Mouse (Mus musculus) kidney, postnatal 0 days (tissue): ENCODE data around the gene Dazap1. TPM values are rescaled to one million over a fixed set of nuclear protein-coding genes. Genes with fewer than 3 reads are reported as not detected.

Experiments
- ATAC-seq: fragments of 200-750 bp; cut with Nextera tagmentation; replicated peaks from 2 replicates; pipeline ENCODE4 v1.8.0; 2017; ENCODE audit warnings: low read depth, moderate number of reproducible peaks, moderate TSS enrichment, moderate library complexity; ENCODE audit not compliant: low FRiP score
- DNase-seq: peaks from one replicate; pipeline ENCODE4 v3.0.0-alpha.2; 2016; ENCODE audit warnings: low spot score
- H3K27ac ChIP-seq: fragments of 300-500 bp; sonication (generic); 2 replicates; pipeline ENCODE4 v1.5.1; 2014; ENCODE audit warnings: mild to moderate bottlenecking
- H3K27me3 ChIP-seq: fragments of 300-500 bp; sonication (generic); 2 replicates; pipeline ENCODE4 v1.6.1; 2014; ENCODE audit warnings: low read length, mixed read lengths; ENCODE audit not compliant: insufficient read depth
- H3K36me3 ChIP-seq: fragments of 300-500 bp; sonication (generic); 2 replicates; pipeline ENCODE4 v1.6.1; 2014; ENCODE audit warnings: low read length, mixed read lengths; ENCODE audit not compliant: insufficient read depth
- H3K4me1 ChIP-seq: fragments of 300-500 bp; sonication (generic); replicated peaks from 2 replicates; pipeline ENCODE4 v1.6.1; 2014; ENCODE audit warnings: antibody characterized with exemption, low read length, mixed read lengths; ENCODE audit not compliant: insufficient read depth
- H3K4me2 ChIP-seq: fragments of 300-500 bp; sonication (generic); 2 replicates; pipeline ENCODE4 v1.6.1; 2014; ENCODE audit warnings: mild to moderate bottlenecking, low read length, moderate library complexity, mixed read lengths
- H3K4me3 ChIP-seq: fragments of 300-500 bp; sonication (generic); replicated peaks from 2 replicates; pipeline ENCODE4 v1.5.1; 2014; ENCODE audit warnings: low read depth, low read length
- H3K9ac ChIP-seq: fragments of 300-500 bp; sonication (generic); 2 replicates; pipeline ENCODE4 v1.6.1; 2014; ENCODE audit warnings: low read depth, low read length
- H3K9me3 ChIP-seq: fragments of 300-500 bp; sonication (generic); replicated peaks from 2 replicates; pipeline ENCODE4 v1.6.1; 2016; ENCODE audit warnings: low read length, inconsistent platforms, mixed read lengths
- CTCF ChIP-seq: IDR thresholded peaks from 2 replicates; pipeline ENCODE4 v1.5.1; 2016; ENCODE audit warnings: antibody characterized with exemption, low read depth, mild to moderate bottlenecking, moderate library complexity
- WGBS: fragments of 180-500 bp; shearing (Covaris S2); extraction: QIAGEN DNeasy Blood & Tissue Kit; methylation state at CpG from one replicate; pipeline ENCODE4 v1.1.7; 2014; 5-methylcytosine and 5-hydroxymethylcytosine counted together
- polyA plus RNA-seq: library from polyadenylated mRNA; unstranded; fragments of >200 nt; fragmentation: Nextera tagmentation; extraction: Ambion mirVana; gene quantifications from 2 replicates; pipeline ENCODE4 v1.2.1, GENCODE M21; 2015

The Dazap1 gene
- polyA plus RNA-seq, 1 experiment from 2014 or later: 43.7 TPM

- Histone ChIP-seq H3K27me3 (peaks cover 43% of the 10 kb centered on the region), H3K9ac (no peak overlapping the region), H3K4me3 (no peak overlapping the region), H3K36me3 (no peaks in the 10 kb centered on the region), H3K27ac (no peak overlapping the region), H3K4me2 (no peak overlapping the region), H3K9me3 (no peaks in the 10 kb centered on the region), H3K4me1 (peaks cover 3% of the 10 kb centered on the region; the same call in 1 of the 2 replicates)
- WGBS: 26% methylated on average over 11 of the region's 11 CpGs
- no peak for TF ChIP-seq CTCF
- ATAC-seq (no peak), DNase-seq (no peak)
These were observed 39.4 kb downstream of the Dazap1 start for GRCm38 (mm10) chr10:80300672-80301181.

GRCm38 (mm10) chr10:80301256-80302081 lies 40.2 kb downstream of the Dazap1 start:
- no peak overlapping the region for H3K9ac ChIP-seq
- no peak overlapping the region for H3K27ac ChIP-seq
- DNase-seq (no peak), ATAC-seq (no peak)
- no peak overlapping the region for H3K4me2 ChIP-seq
- peaks cover 3% of the 10 kb centered on the region; the same call in 1 of the 2 replicates for H3K4me1 ChIP-seq
- no peaks in the 10 kb centered on the region for H3K36me3 ChIP-seq
- peaks cover 43% of the 10 kb centered on the region for H3K27me3 ChIP-seq
- TF ChIP-seq CTCF: no peak
- no peaks in the 10 kb centered on the region for H3K9me3 ChIP-seq
- no peak overlapping the region for H3K4me3 ChIP-seq
- WGBS: 80% methylated on average over 8 of the region's 10 CpGs

- Histone ChIP-seq H3K9me3 (no peaks in the 10 kb centered on the region), H3K4me2 (no peak overlapping the region), H3K4me1 (peaks cover 3% of the 10 kb centered on the region; the same call in 1 of the 2 replicates), H3K27ac (no peak overlapping the region), H3K27me3 (peaks cover 43% of the 10 kb centered on the region), H3K9ac (no peak overlapping the region), H3K36me3 (no peaks in the 10 kb centered on the region), H3K4me3 (no peak overlapping the region)
- TF ChIP-seq CTCF: no peak
- WGBS: 55% methylated on average over 5 of the region's 5 CpGs
- ATAC-seq (no peak), DNase-seq (no peak)
These were observed 40.7 kb downstream of the Dazap1 start for GRCm38 (mm10) chr10:80302082-80302355.

- ATAC-seq: peak; percentile 8; the same call in 1 of the 2 replicates
- TF ChIP-seq CTCF: 0 out of 2 replicates have a peak, but pooled peaks have one; percentile 11
- no peaks in the 10 kb centered on the region for H3K9me3 ChIP-seq
- DNase-seq: peak; percentile 74
- H3K9ac ChIP-seq: no peak overlapping the region
- H3K4me1 ChIP-seq: peaks cover 3% of the 10 kb centered on the region; the same call in 1 of the 2 replicates
- H3K4me2 ChIP-seq: no peak overlapping the region
- H3K4me3 ChIP-seq: no peak overlapping the region
- peaks cover 39% of the 10 kb centered on the region for H3K27me3 ChIP-seq
- 8% methylated on average over 9 of the region's 9 CpGs for WGBS
- H3K27ac ChIP-seq: peak overlapping the region; percentile 60; the same call in 1 of the 2 replicates
- no peaks in the 10 kb centered on the region for H3K36me3 ChIP-seq
These were observed 41.2 kb downstream of the Dazap1 start for GRCm38 (mm10) chr10:80302471-80302881.

GRCm38 (mm10) chr10:80304458-80304857 lies 43.2 kb downstream of the Dazap1 start:
- H3K9me3 ChIP-seq: no peaks in the 10 kb centered on the region
- WGBS: 22% methylated on average over 12 of the region's 12 CpGs
- H3K4me3 ChIP-seq: no peak overlapping the region
- H3K4me2 ChIP-seq: peak overlapping the region; percentile 43
- no peak overlapping the region for H3K27ac ChIP-seq
- H3K4me1 ChIP-seq: peaks cover 3% of the 10 kb centered on the region; the same call in 1 of the 2 replicates
- no peak overlapping the region for H3K9ac ChIP-seq
- H3K36me3 ChIP-seq: no peaks in the 10 kb centered on the region
- no peak for TF ChIP-seq CTCF
- peaks cover 24% of the 10 kb centered on the region for H3K27me3 ChIP-seq
- DNase-seq (no peak), ATAC-seq (no peak)

GRCm38 (mm10) chr10:80304862-80305261 lies 43.6 kb downstream of the Dazap1 start:
- H3K9ac ChIP-seq: no peak overlapping the region
- H3K27ac ChIP-seq: no peak overlapping the region
- no peak overlapping the region for H3K4me3 ChIP-seq
- H3K4me2 ChIP-seq: peak overlapping the region; percentile 43
- peaks cover 20% of the 10 kb centered on the region for H3K27me3 ChIP-seq
- H3K9me3 ChIP-seq: no peaks in the 10 kb centered on the region
- DNase-seq (peak; percentile 45), ATAC-seq (no peak)
- peaks cover 3% of the 10 kb centered on the region; the same call in 1 of the 2 replicates for H3K4me1 ChIP-seq
- TF ChIP-seq CTCF: no peak
- whole genome bisulfite sequencing: 13% methylated on average over 24 of the region's 25 CpGs
- H3K36me3 ChIP-seq: no peaks in the 10 kb centered on the region
